Mouse (Mus musculus): ENCODE data around the gene Slc17a7.

DNA sequence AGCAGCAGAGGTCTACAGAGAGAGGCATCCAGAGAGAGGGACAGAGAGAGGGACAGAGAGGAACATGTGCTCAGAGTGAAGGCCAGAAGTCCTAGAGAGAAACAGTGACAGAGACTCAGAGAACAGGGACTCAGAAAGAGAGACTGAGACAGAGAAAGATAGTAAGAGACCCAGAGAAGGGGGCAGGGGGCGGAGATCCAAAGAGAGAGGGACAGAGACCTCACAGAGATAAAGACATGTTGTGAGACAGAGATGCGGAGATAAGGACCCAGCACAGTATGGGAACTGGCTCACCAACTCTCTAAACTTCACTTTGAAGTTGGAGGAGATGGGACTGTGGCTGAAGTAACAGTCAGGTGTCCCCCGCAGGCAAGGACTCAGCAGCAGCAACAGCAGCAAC, 28.4 kb upstream of the Slc17a7 start:
- TF ChIP-seq POLR2A (IDR thresholded peaks at IDR 0.05; ENCODE audit: borderline replicate concordance, extremely low read depth, insufficient read depth, insufficient read length, poor library complexity, severe bottlenecking) (no peak), CTCF (IDR thresholded peaks at IDR 0.05; ENCODE audit: borderline replicate concordance, extremely low read depth, insufficient read depth, insufficient read length) (no peak)
